ENCODE assay signal across 18 mouse cellular contexts in the genomic region with DNA sequence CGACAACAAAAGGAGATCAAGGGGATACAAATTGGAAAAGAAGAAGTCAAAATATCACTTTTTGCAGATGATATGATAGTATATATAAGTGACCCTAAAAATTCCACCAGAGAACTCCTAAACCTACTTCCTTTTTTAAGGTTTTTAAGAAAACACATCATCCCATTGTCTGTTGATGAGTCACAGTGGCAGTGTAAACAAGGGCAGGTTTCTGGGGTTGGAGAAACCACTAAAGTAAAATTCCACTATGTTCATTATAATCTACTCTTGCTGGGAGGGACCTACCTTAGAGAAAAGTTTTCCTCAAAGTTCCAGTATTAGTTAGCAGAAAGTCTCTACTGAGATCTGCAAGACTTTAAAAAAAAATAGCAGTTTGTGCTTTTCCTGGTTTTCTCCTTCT.
"Had no signal": no experiment of that assay in that cellular context is flagged by ENCODE, and none has a peak within 500 bp of the region (broad histone marks: within the 10 kb centered on the region; RNA-seq: fewer than 3 reads in every experiment).

No protein-coding gene starts in this region.

- H3K4me3 ChIP-seq: midbrain, embryonic 10.5 days; midbrain, embryonic 12.5 days; neural tube, embryonic 13.5 days; neural tube, embryonic 15.5 days had no signal

- H3K27ac ChIP-seq: midbrain, embryonic 10.5 days; midbrain, embryonic 12.5 days; neural tube, embryonic 13.5 days; neural tube, embryonic 15.5 days had no signal

- ATAC-seq: midbrain, embryonic 16.5 days had no signal

- H3K36me3 ChIP-seq: midbrain, embryonic 10.5 days; midbrain, embryonic 12.5 days; neural tube, embryonic 13.5 days; neural tube, embryonic 15.5 days had no signal

- DNase-seq: lung, adult 18-20 months; lung, embryonic 14.5 days; lung, postnatal 10 days; lung, postnatal 4 days; midbrain, embryonic 14.5 days; retina, postnatal 1 day; right cerebral cortex, adult 18-20 months; right cerebral cortex, postnatal 25 days; right cerebral cortex, postnatal 4 days; spleen, adult 18-20 months; thymus, adult 18-20 months; thymus, postnatal 14 days; thymus, postnatal 36 days had no signal

- H3K4me2 ChIP-seq: lung, embryonic 14.5 days; midbrain, embryonic 12.5 days; neural tube, embryonic 13.5 days; neural tube, embryonic 15.5 days had no signal

- H3K27me3 ChIP-seq: midbrain, embryonic 12.5 days; neural tube, embryonic 13.5 days; neural tube, embryonic 15.5 days had no signal

- H3K9me3 ChIP-seq: midbrain, embryonic 10.5 days; neural tube, embryonic 13.5 days; neural tube, embryonic 15.5 days had no signal

- H3K4me1 ChIP-seq: midbrain, embryonic 10.5 days; midbrain, embryonic 12.5 days; neural tube, embryonic 13.5 days; neural tube, embryonic 15.5 days had no signal

- H3K9ac ChIP-seq: lung, embryonic 14.5 days; midbrain, embryonic 12.5 days; neural tube, embryonic 13.5 days; neural tube, embryonic 15.5 days had no signal
